Mouse (Mus musculus) CH12.LX (cell line): ENCODE results near the gene Ensa. TPM values are rescaled to one million over a fixed set of nuclear protein-coding genes. Genes with fewer than 3 reads are reported as not detected.

ENCODE experiments used
- DNase-seq: peaks from one replicate; pipeline ENCODE4 v3.0.0-alpha.2; 2013; ENCODE audit errors: extremely low read depth
- H3K27ac ChIP-seq: 2 replicates; pipeline ENCODE4 v1.5.1; 2012; ENCODE audit warnings: low read depth, mild to moderate bottlenecking, control low read depth, moderate library complexity; ENCODE audit not compliant: insufficient read depth
- H3K27me3 ChIP-seq: replicated peaks from 2 replicates; pipeline ENCODE3; 2012; ENCODE audit warnings: inconsistent platforms
- H3K36me3 ChIP-seq, 2 experiments: replicated peaks in 1 of 2; 2 replicates each; pipeline versions ENCODE3 to v1.6.1; 2012; ENCODE audit warnings: inconsistent platforms in 1 of 2, low read length in 1 of 2, mild to moderate bottlenecking in 1 of 2, mixed read lengths in 1 of 2, moderate library complexity in 1 of 2; ENCODE audit not compliant: control insufficient read depth in 1 of 2, insufficient read depth in 1 of 2
- H3K4me1 ChIP-seq, 2 experiments: 2 replicates each; pipeline ENCODE4 v1.6.1; 2012; ENCODE audit warnings: inconsistent platforms in 1 of 2, moderate library complexity in 1 of 2; ENCODE audit not compliant: insufficient read depth in 2 of 2, control insufficient read depth in 1 of 2
- H3K4me2 ChIP-seq: 2 replicates; pipeline ENCODE4 v1.6.1; 2012; ENCODE audit warnings: low read depth, mild to moderate bottlenecking, control low read depth; ENCODE audit not compliant: poor library complexity, insufficient read depth, severe bottlenecking
- H3K4me3 ChIP-seq, 3 experiments: fragments of 150-350 bp in 1 of 3; sonication (generic) in 1 of 3; replicated peaks in 1 of 3; 2 replicates each; pipeline versions ENCODE3 to v1.5.1; 2011 to 2012; ENCODE audit warnings: low read depth in 2 of 3, low read length in 2 of 3, mild to moderate bottlenecking in 2 of 3, moderate library complexity in 2 of 3, control low read depth in 1 of 3, improper control_type of control experiment in 1 of 3, inconsistent platforms in 1 of 3, mixed read lengths in 1 of 3; ENCODE audit not compliant: poor library complexity in 1 of 3
- H3K79me2 ChIP-seq: replicated peaks from 2 replicates; pipeline ENCODE4 v1.6.1; 2012; ENCODE audit warnings: mild to moderate bottlenecking, moderate library complexity; ENCODE audit not compliant: control insufficient read depth, poor library complexity, insufficient read depth, severe bottlenecking; ENCODE audit errors: extremely low read depth
- H3K9ac ChIP-seq: 2 replicates; pipeline ENCODE4 v1.6.1; 2012; ENCODE audit warnings: low read depth, mild to moderate bottlenecking, control low read depth, moderate library complexity; ENCODE audit not compliant: insufficient read depth
- H3K9me3 ChIP-seq: replicated peaks from 2 replicates; pipeline ENCODE3; 2012; ENCODE audit warnings: low read length, inconsistent platforms, mixed read lengths
- BHLHE40 ChIP-seq: IDR thresholded peaks from 2 replicates; pipeline ENCODE4 v1.6.1; 2011; ENCODE audit warnings: mild to moderate bottlenecking, low read depth, low read length, improper control_type of control experiment
- CHD1 ChIP-seq: IDR thresholded peaks from 2 replicates; pipeline ENCODE4 v1.6.1; 2012; ENCODE audit warnings: low read depth, low read length, improper control_type of control experiment, inconsistent platforms
- CHD2 ChIP-seq: IDR thresholded peaks from 2 replicates; pipeline ENCODE4 v1.6.1; 2011; ENCODE audit warnings: low read length, improper control_type of control experiment
- CTCF ChIP-seq, 2 experiments: IDR thresholded peaks in 1 of 2; conservative IDR thresholded peaks in 1 of 2; 2 replicates each; pipeline ENCODE4 v1.5.1; 2011 to 2012; ENCODE audit warnings: low read depth in 2 of 2, low read length in 2 of 2, improper control_type of control experiment in 1 of 2, inconsistent platforms in 1 of 2, mild to moderate bottlenecking in 1 of 2, moderate library complexity in 1 of 2
- E2F4 ChIP-seq: IDR thresholded peaks from 2 replicates; pipeline ENCODE4 v1.6.1; 2011; ENCODE audit warnings: low read depth, low read length, improper control_type of control experiment; ENCODE audit not compliant: insufficient replicate concordance
- ELF1 ChIP-seq: IDR thresholded peaks from 2 replicates; pipeline ENCODE4 v1.6.1; 2014; ENCODE audit warnings: low read depth, mild to moderate bottlenecking, inconsistent platforms, low read length, improper control_type of control experiment
- EP300 ChIP-seq: IDR thresholded peaks from 2 replicates; pipeline ENCODE4 v1.6.1; 2011; ENCODE audit warnings: low read length, improper control_type of control experiment
- ETS1 ChIP-seq: conservative IDR thresholded peaks from 2 replicates; pipeline ENCODE4 v1.6.1; 2012; ENCODE audit warnings: low read depth, mild to moderate bottlenecking, inconsistent platforms, low read length, improper control_type of control experiment, moderate library complexity
- GABPA ChIP-seq: IDR thresholded peaks from 2 replicates; pipeline ENCODE4 v1.6.1; 2012; ENCODE audit warnings: low read depth, low read length, improper control_type of control experiment, inconsistent platforms; ENCODE audit not compliant: insufficient replicate concordance
- HCFC1 ChIP-seq: IDR thresholded peaks from 2 replicates; pipeline ENCODE4 v1.6.1; 2012; ENCODE audit warnings: low read depth, mild to moderate bottlenecking, inconsistent platforms, low read length, improper control_type of control experiment
- IRF4 ChIP-seq: IDR thresholded peaks from 2 replicates; pipeline ENCODE4 v1.6.1; 2014; ENCODE audit warnings: low read depth, mild to moderate bottlenecking, inconsistent platforms, low read length, improper control_type of control experiment
- JUN ChIP-seq: IDR thresholded peaks from 2 replicates; pipeline ENCODE4 v1.6.1; 2011; ENCODE audit warnings: low read depth, mild to moderate bottlenecking, low read length, improper control_type of control experiment, moderate library complexity; ENCODE audit not compliant: insufficient read depth
- JUND ChIP-seq: conservative IDR thresholded peaks from 2 replicates; pipeline ENCODE4 v1.6.1; 2011; ENCODE audit warnings: low read depth, low read length, improper control_type of control experiment
- KAT2A ChIP-seq: IDR thresholded peaks from 2 replicates; pipeline ENCODE4 v1.6.1; 2012; ENCODE audit warnings: low read length, improper control_type of control experiment, inconsistent platforms; ENCODE audit not compliant: insufficient replicate concordance
- MAFK ChIP-seq: IDR thresholded peaks from 2 replicates; pipeline ENCODE4 v1.6.1; 2011; ENCODE audit warnings: low read length, improper control_type of control experiment; ENCODE audit not compliant: insufficient replicate concordance
- MAX ChIP-seq: IDR thresholded peaks from 2 replicates; pipeline ENCODE4 v1.6.1; 2011; ENCODE audit warnings: low read length, improper control_type of control experiment
- MAZ ChIP-seq: IDR thresholded peaks from 2 replicates; pipeline ENCODE4 v1.6.1; 2012; ENCODE audit warnings: low read depth, mild to moderate bottlenecking, inconsistent platforms, low read length, improper control_type of control experiment, moderate library complexity
- MEF2A ChIP-seq: IDR thresholded peaks from 2 replicates; pipeline ENCODE4 v1.6.1; 2014; ENCODE audit warnings: low read depth, mild to moderate bottlenecking, inconsistent platforms, low read length, improper control_type of control experiment, borderline replicate concordance
- MXI1 ChIP-seq: IDR thresholded peaks from 2 replicates; pipeline ENCODE4 v1.6.1; 2011; ENCODE audit warnings: mild to moderate bottlenecking, low read depth, low read length, improper control_type of control experiment
- NELFE ChIP-seq: IDR thresholded peaks from 2 replicates; pipeline ENCODE4 v1.6.1; 2011; ENCODE audit warnings: low read depth, low read length, improper control_type of control experiment
- NRF1 ChIP-seq: IDR thresholded peaks from 2 replicates; pipeline ENCODE4 v1.6.1; 2014; ENCODE audit warnings: low read depth, mild to moderate bottlenecking, inconsistent platforms, low read length, improper control_type of control experiment, moderate library complexity
- PAX5 ChIP-seq: IDR thresholded peaks from 2 replicates; pipeline ENCODE4 v1.6.1; 2012; ENCODE audit warnings: low read length, inconsistent platforms, mixed read lengths
- POLR2AphosphoS2 ChIP-seq: IDR thresholded peaks from 2 replicates; pipeline ENCODE4 v1.6.1; 2011; ENCODE audit warnings: low read depth, low read length, improper control_type of control experiment
- RAD21 ChIP-seq: IDR thresholded peaks from 2 replicates; pipeline ENCODE4 v1.6.1; 2011; ENCODE audit warnings: low read depth, mild to moderate bottlenecking, low read length, improper control_type of control experiment, moderate library complexity
- RCOR1 ChIP-seq: conservative IDR thresholded peaks from 2 replicates; pipeline ENCODE4 v1.6.1; 2012; ENCODE audit warnings: low read depth, mild to moderate bottlenecking, inconsistent platforms, low read length, improper control_type of control experiment
- SMC3 ChIP-seq: IDR thresholded peaks from 2 replicates; pipeline ENCODE4 v1.6.1; 2011; ENCODE audit warnings: low read depth, low read length, improper control_type of control experiment
- TBP ChIP-seq: conservative IDR thresholded peaks from 2 replicates; pipeline ENCODE4 v1.6.1; 2011; ENCODE audit warnings: low read depth, low read length, improper control_type of control experiment
- TCF12 ChIP-seq: IDR thresholded peaks from 2 replicates; pipeline ENCODE4 v1.6.1; 2014; ENCODE audit warnings: low read depth, mild to moderate bottlenecking, inconsistent platforms, low read length, improper control_type of control experiment
- UBTF ChIP-seq: IDR thresholded peaks from 2 replicates; pipeline ENCODE4 v1.6.1; 2012; ENCODE audit warnings: low read depth, mild to moderate bottlenecking, inconsistent platforms, low read length, improper control_type of control experiment, moderate library complexity
- USF1 ChIP-seq: IDR thresholded peaks from 2 replicates; pipeline ENCODE4 v1.6.1; 2014; ENCODE audit warnings: low read depth, mild to moderate bottlenecking, inconsistent platforms, low read length, improper control_type of control experiment
- ZC3H11A ChIP-seq: IDR thresholded peaks from 2 replicates; pipeline ENCODE4 v1.6.1; 2012; ENCODE audit warnings: low read depth, mild to moderate bottlenecking, inconsistent platforms, low read length, improper control_type of control experiment
- ZKSCAN1 ChIP-seq: IDR thresholded peaks from 2 replicates; pipeline ENCODE4 v1.6.1; 2012; ENCODE audit warnings: low read depth, inconsistent platforms, low read length, improper control_type of control experiment, borderline replicate concordance
- ZNF384 ChIP-seq: IDR thresholded peaks from 2 replicates; pipeline ENCODE4 v1.6.1; 2012; ENCODE audit warnings: low read depth, low read length, improper control_type of control experiment, inconsistent platforms
- dilution Hi-C: fragments of 300-500 bp; cut with MboI; formaldehyde crosslinking; loops from 2 replicates; pipeline ENCODE4 v1.14.3; 2020; ENCODE audit warnings: low sequenced_read_pairs; ENCODE audit not compliant: extremely low pct_unique_long_range_greater_than_20kb, extremely low pct_ligation_motif_present
- in situ Hi-C: fragments of 300-500 bp; cut with MboI; formaldehyde crosslinking; loops from 3 replicates; pipeline ENCODE4 v1.14.3; 2019; ENCODE audit warnings: low sequenced_read_pairs, low pct_ligation_motif_present, low pct_unique_long_range_greater_than_20kb, mixed read lengths
- polyA plus RNA-seq: library from polyadenylated mRNA; unstranded; fragments of >175 nt; gene quantifications from 2 replicates; pipeline ENCODE4 v1.2.1, GENCODE M21; 2012; ENCODE audit warnings: low read depth; ENCODE audit not compliant: insufficient read length
- total RNA-seq, 2 experiments: library from RNA; depleted of rRNA; stranded (reverse); fragments of 300-350 nt in 1 of 2; fragments of >200 nt in 1 of 2; gene quantifications; 2 replicates each; pipeline ENCODE4 v1.2.3; 2012 to 2014

Gene Ensa
- total and polyA plus RNA-seq, 3 experiments = 51.5 to 58.4 (median 57.8) TPM

- 0 out of 2 replicates have a peak, but pooled peaks have one; percentile 47 for TF ChIP-seq RCOR1
- no peak for TF ChIP-seq SMC3
- TF ChIP-seq MAX = peak; percentile 42; the same call in 1 of the 2 replicates
- no peak for TF ChIP-seq HCFC1
- TF ChIP-seq RAD21 = no peak
These were observed 47.7 kb downstream of the Ensa start (continued) for GRCm38 (mm10) chr3:95672461-95672860.

DNA sequence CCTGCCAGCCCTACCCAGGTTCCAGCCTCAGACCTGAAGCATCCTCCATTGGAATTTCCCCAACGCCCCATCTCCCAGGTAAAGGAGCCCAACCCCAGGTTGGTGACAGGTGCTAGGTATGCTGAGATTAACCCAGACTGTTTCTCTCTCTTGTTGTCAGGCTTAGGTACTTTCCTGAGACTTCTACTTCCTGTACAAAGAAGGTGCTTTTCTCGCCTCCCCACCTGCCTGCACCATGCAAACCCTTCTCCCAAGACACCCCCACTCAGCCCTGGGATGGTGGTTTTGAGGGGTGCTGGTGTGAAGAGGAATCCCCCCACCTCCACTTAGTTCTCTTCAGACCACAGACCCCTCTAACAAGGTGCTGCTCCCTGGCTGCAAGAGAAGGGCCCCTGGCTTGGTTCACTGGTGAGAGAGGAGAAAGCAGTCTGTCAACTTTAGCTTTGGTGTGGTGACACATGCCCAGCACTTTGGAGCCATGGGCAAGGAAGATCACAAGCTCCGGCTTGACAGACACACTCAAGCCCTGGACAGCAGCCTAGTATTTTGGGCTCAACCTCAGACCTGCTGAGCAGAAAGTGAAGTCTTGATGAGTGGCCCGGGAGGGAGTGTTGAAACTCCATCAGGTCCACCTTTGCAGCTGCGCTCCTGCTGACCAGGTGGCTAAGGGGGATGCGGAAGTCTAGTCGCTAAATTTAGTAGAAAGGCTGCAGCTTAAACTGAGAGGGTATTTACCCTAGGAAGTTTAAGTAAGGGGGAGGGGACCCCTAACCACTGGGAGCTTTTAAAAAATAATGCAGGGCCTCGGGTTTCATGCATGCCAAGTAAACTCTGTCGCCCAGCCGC, 48.3 kb downstream of the Ensa start:
- peaks cover 0 to 17% of the 10 kb centered on the region in 2 experiments for H3K36me3 ChIP-seq
- TF ChIP-seq KAT2A = 0 out of 2 replicates have a peak, but pooled peaks have one; percentile 62
- TF ChIP-seq BHLHE40 = peak; percentile 74
- no peak for TF ChIP-seq SMC3
- peak; percentile 70; the same call in 1 of the 2 replicates for TF ChIP-seq MAZ
- peak; percentile 89 for TF ChIP-seq CHD2
- peak; percentile 94 for TF ChIP-seq MEF2A
- TF ChIP-seq ZNF384 = no peak; the same call in 1 of the 2 replicates
- peak; percentile 69; the same call in 1 of the 2 replicates for TF ChIP-seq ELF1
- peak; percentile 82 for TF ChIP-seq RCOR1
- 0 out of 2 replicates have a peak, but pooled peaks have one; percentile 47 for TF ChIP-seq E2F4
- TF ChIP-seq ETS1 = peak; percentile 81
- peak; percentile 84; the same call in 1 of the 2 replicates for TF ChIP-seq IRF4
- TF ChIP-seq JUN = no peak
- TF ChIP-seq CTCF (conservative IDR thresholded peaks at IDR 0.05 in 1 of 2, IDR thresholded peaks at IDR 0.05 in 1 of 2; ENCODE audit: low read depth in 2 of 2, low read length in 2 of 2) = no peak
- no peak for TF ChIP-seq USF1
- peak; percentile 60 for TF ChIP-seq NRF1
- TF ChIP-seq EP300 = peak; percentile 88
- TF ChIP-seq ZC3H11A = no peak
- peak; percentile 98 for TF ChIP-seq TCF12
- TF ChIP-seq JUND = no peak
- TF ChIP-seq HCFC1 = no peak
- TF ChIP-seq MXI1 = no peak; the same call in 1 of the 2 replicates
- no peak for TF ChIP-seq GABPA
- TF ChIP-seq NELFE = no peak; the same call in 1 of the 2 replicates
- no peak for TF ChIP-seq POLR2AphosphoS2
- no peak for TF ChIP-seq PAX5
- TF ChIP-seq UBTF = no peak
- no peak for TF ChIP-seq ZKSCAN1
- peak; percentile 78; the same call in 1 of the 2 replicates for TF ChIP-seq CHD1
- TF ChIP-seq MAX = peak; percentile 24; the same call in 1 of the 2 replicates
- TF ChIP-seq RAD21 = no peak
- 0 out of 2 replicates have a peak, but pooled peaks have one; percentile 17 for TF ChIP-seq TBP
- TF ChIP-seq MAFK = 0 out of 2 replicates have a peak, but pooled peaks have one; percentile 15

More for the DNA sequence above, 48.3 kb downstream of the Ensa start:
- peak; percentile 82 for DNase-seq
- H3K9ac ChIP-seq = peak overlapping the region; percentile 87
- peaks cover 17% of the 10 kb centered on the region for H3K79me2 ChIP-seq
- no peaks in the 10 kb centered on the region for H3K9me3 ChIP-seq
- peak overlapping the region; percentile 99 for H3K27ac ChIP-seq
- in situ Hi-C loops (no loop called here), dilution Hi-C loops (no loop called here)
- H3K4me2 ChIP-seq = peak overlapping the region; percentile 98
- H3K4me3 ChIP-seq = peak overlapping the region in 2 of 3 experiments; percentile 25 to 49
- no peaks in the 10 kb centered on the region for H3K27me3 ChIP-seq
- H3K4me1 ChIP-seq = peaks cover 42 to 88% of the 10 kb centered on the region in 2 experiments
